Mouse (Mus musculus): Measurements from ENCODE around the gene Snx29. TPM values are rescaled to one million over a fixed set of nuclear protein-coding genes. Genes with fewer than 3 reads are reported as not detected.

Snx29 gene
- polyA plus RNA-seq, 1 experiment from 2014 or later, result 6.9 TPM

- ATAC-seq (replicated peaks; ENCODE audit: low FRiP score, low read depth) (no peak), DNase-seq (ENCODE audit: low spot score) (no peak)
- Histone ChIP-seq H3K27ac (no peak overlapping the region), H3K4me2 (ENCODE audit: low read length) (no peak overlapping the region), H3K36me3 (ENCODE audit: insufficient read depth, low read length) (no peaks in the 10 kb centered on the region), H3K9me3 (replicated peaks; ENCODE audit: low read length) (no peaks in the 10 kb centered on the region), H3K4me3 (replicated peaks; ENCODE audit: low read depth, low read length) (no peak overlapping the region), H3K9ac (ENCODE audit: low read depth, low read length) (no peak overlapping the region), H3K4me1 (replicated peaks; ENCODE audit: insufficient read depth, low read length) (no peaks in the 10 kb centered on the region), H3K27me3 (ENCODE audit: insufficient read depth, low read length) (no peaks in the 10 kb centered on the region)
- no peak for TF ChIP-seq CTCF (IDR thresholded peaks at IDR 0.05; ENCODE audit: low read depth)
- WGBS, result 90% methylated on average over 1 of the region's 1 CpGs
Measured at GRCm38 (mm10) chr16:11638739-11639138, 316.0 kb downstream of the Snx29 start.

- TF ChIP-seq CTCF (IDR thresholded peaks at IDR 0.05; ENCODE audit: low read depth), result no peak
- H3K36me3 ChIP-seq (ENCODE audit: insufficient read depth, low read length), result no peaks in the 10 kb centered on the region
- H3K9me3 ChIP-seq (replicated peaks; ENCODE audit: low read length), result no peaks in the 10 kb centered on the region
- H3K4me2 ChIP-seq (ENCODE audit: low read length), result no peak overlapping the region
- no peaks in the 10 kb centered on the region for H3K4me1 ChIP-seq (replicated peaks; ENCODE audit: insufficient read depth, low read length)
- 92% methylated on average over 8 of the region's 8 CpGs for WGBS
- no peak overlapping the region for H3K9ac ChIP-seq (ENCODE audit: low read depth, low read length)
- ATAC-seq (replicated peaks; ENCODE audit: low FRiP score, low read depth), result no peak
- no peaks in the 10 kb centered on the region for H3K27me3 ChIP-seq (ENCODE audit: insufficient read depth, low read length)
- H3K4me3 ChIP-seq (replicated peaks; ENCODE audit: low read depth, low read length), result no peak overlapping the region
- no peak for DNase-seq (ENCODE audit: low spot score)
- H3K27ac ChIP-seq, result no peak overlapping the region
Measured at GRCm38 (mm10) chr16:11639936-11640335, 317.2 kb downstream of the Snx29 start.

GRCm38 (mm10) chr16:11643603-11644002 lies 320.9 kb downstream of the Snx29 start:
- Histone ChIP-seq H3K9me3 (replicated peaks; ENCODE audit: low read length) (no peaks in the 10 kb centered on the region), H3K27ac (no peak overlapping the region), H3K36me3 (ENCODE audit: insufficient read depth, low read length) (no peaks in the 10 kb centered on the region), H3K4me1 (replicated peaks; ENCODE audit: insufficient read depth, low read length) (0 out of 2 replicates have a peak, but pooled peaks cover 2% of the 10 kb centered on the region), H3K9ac (ENCODE audit: low read depth, low read length) (no peak overlapping the region), H3K4me2 (ENCODE audit: low read length) (no peak overlapping the region), H3K4me3 (replicated peaks; ENCODE audit: low read depth, low read length) (no peak overlapping the region), H3K27me3 (ENCODE audit: insufficient read depth, low read length) (no peaks in the 10 kb centered on the region)
- DNase-seq (ENCODE audit: low spot score), result no peak
- ATAC-seq (replicated peaks; ENCODE audit: low FRiP score, low read depth), result no peak
- no peak for TF ChIP-seq CTCF (IDR thresholded peaks at IDR 0.05; ENCODE audit: low read depth)
- WGBS, result 60% methylated on average over 6 of the region's 6 CpGs

- H3K36me3 ChIP-seq (ENCODE audit: insufficient read depth, low read length), result no peaks in the 10 kb centered on the region
- no peaks in the 10 kb centered on the region for H3K27me3 ChIP-seq (ENCODE audit: insufficient read depth, low read length)
- H3K4me3 ChIP-seq (replicated peaks; ENCODE audit: low read depth, low read length), result no peak overlapping the region
- DNase-seq (ENCODE audit: low spot score) (no peak), ATAC-seq (replicated peaks; ENCODE audit: low FRiP score, low read depth) (no peak)
- H3K9me3 ChIP-seq (replicated peaks; ENCODE audit: low read length), result no peaks in the 10 kb centered on the region
- 0 out of 2 replicates have a peak, but pooled peaks cover 2% of the 10 kb centered on the region for H3K4me1 ChIP-seq (replicated peaks; ENCODE audit: insufficient read depth, low read length)
- no peak overlapping the region for H3K9ac ChIP-seq (ENCODE audit: low read depth, low read length)
- H3K27ac ChIP-seq, result no peak overlapping the region
- H3K4me2 ChIP-seq (ENCODE audit: low read length), result no peak overlapping the region
- TF ChIP-seq CTCF (IDR thresholded peaks at IDR 0.05; ENCODE audit: low read depth), result no peak
- 75% methylated on average over 2 of the region's 2 CpGs for WGBS
Measured at GRCm38 (mm10) chr16:11644399-11644798, 321.7 kb downstream of the Snx29 start.

- ATAC-seq (replicated peaks; ENCODE audit: low FRiP score, low read depth) (no peak), DNase-seq (ENCODE audit: low spot score) (no peak)
- no peaks in the 10 kb centered on the region for H3K36me3 ChIP-seq (ENCODE audit: insufficient read depth, low read length)
- H3K4me1 ChIP-seq (replicated peaks; ENCODE audit: insufficient read depth, low read length), result 0 out of 2 replicates have a peak, but pooled peaks cover 2% of the 10 kb centered on the region
- H3K9ac ChIP-seq (ENCODE audit: low read depth, low read length), result no peak overlapping the region
- 28% methylated on average over 4 of the region's 4 CpGs for WGBS
- no peak overlapping the region for H3K27ac ChIP-seq
- H3K4me2 ChIP-seq (ENCODE audit: low read length), result no peak overlapping the region
- no peak overlapping the region for H3K4me3 ChIP-seq (replicated peaks; ENCODE audit: low read depth, low read length)
- TF ChIP-seq CTCF (IDR thresholded peaks at IDR 0.05; ENCODE audit: low read depth), result no peak
- no peaks in the 10 kb centered on the region for H3K9me3 ChIP-seq (replicated peaks; ENCODE audit: low read length)
- H3K27me3 ChIP-seq (ENCODE audit: insufficient read depth, low read length), result no peaks in the 10 kb centered on the region
Measured at GRCm38 (mm10) chr16:11645668-11646067, 323.0 kb downstream of the Snx29 start.

GRCm38 (mm10) chr16:11646745-11647289 lies 324.1 kb downstream of the Snx29 start:
- no peak overlapping the region for H3K4me3 ChIP-seq (replicated peaks; ENCODE audit: low read depth, low read length)
- no peak for DNase-seq (ENCODE audit: low spot score)
- H3K9ac ChIP-seq (ENCODE audit: low read depth, low read length), result no peak overlapping the region
- H3K9me3 ChIP-seq (replicated peaks; ENCODE audit: low read length), result no peaks in the 10 kb centered on the region
- H3K27ac ChIP-seq, result no peak overlapping the region
- WGBS, result 76% methylated on average over 4 of the region's 4 CpGs
- H3K4me2 ChIP-seq (ENCODE audit: low read length), result no peak overlapping the region
- H3K36me3 ChIP-seq (ENCODE audit: insufficient read depth, low read length), result no peaks in the 10 kb centered on the region
- H3K27me3 ChIP-seq (ENCODE audit: insufficient read depth, low read length), result no peaks in the 10 kb centered on the region
- H3K4me1 ChIP-seq (replicated peaks; ENCODE audit: insufficient read depth, low read length), result 0 out of 2 replicates have a peak, but pooled peaks cover 2% of the 10 kb centered on the region
- TF ChIP-seq CTCF (IDR thresholded peaks at IDR 0.05; ENCODE audit: low read depth), result no peak
- ATAC-seq (replicated peaks; ENCODE audit: low FRiP score, low read depth), result no peak

Measured in kidney, postnatal 0 days (tissue).